Mouse (Mus musculus) forebrain, postnatal 0 days (tissue): ENCODE data around the gene Memo1. TPM values are rescaled to one million over a fixed set of nuclear protein-coding genes. Genes with fewer than 3 reads are reported as not detected.

Source experiments
- ATAC-seq: fragments of 200-750 bp; cut with Nextera tagmentation; 2 replicates; pipeline ENCODE4 v1.8.0; 2017; ENCODE audit warnings: mild to moderate bottlenecking, moderate library complexity
- DNase-seq: peaks from one replicate; pipeline ENCODE4 v3.0.0-alpha.2; 2015
- H3K27ac ChIP-seq: fragments of 300-500 bp; sonication (generic); 2 replicates; pipeline ENCODE4 v1.5.1; 2014; ENCODE audit warnings: low read depth, mild to moderate bottlenecking, antibody characterized with exemption, low read length, moderate library complexity, mixed read lengths
- H3K27me3 ChIP-seq: fragments of 300-500 bp; sonication (generic); 2 replicates; pipeline ENCODE4 v1.6.1; 2014; ENCODE audit warnings: mild to moderate bottlenecking, low read length, mixed read lengths; ENCODE audit not compliant: insufficient read depth
- H3K36me3 ChIP-seq: fragments of 300-500 bp; sonication (generic); 2 replicates; pipeline ENCODE4 v1.6.1; 2014; ENCODE audit warnings: mild to moderate bottlenecking, moderate library complexity; ENCODE audit not compliant: insufficient read depth
- H3K4me1 ChIP-seq: fragments of 300-500 bp; sonication (generic); 2 replicates; pipeline ENCODE4 v1.6.1; 2014; ENCODE audit warnings: antibody characterized with exemption; ENCODE audit not compliant: insufficient read depth
- H3K4me2 ChIP-seq: fragments of 300-500 bp; sonication (generic); 2 replicates; pipeline ENCODE4 v1.6.1; 2014; ENCODE audit warnings: low read depth, mild to moderate bottlenecking, moderate library complexity
- H3K4me3 ChIP-seq: fragments of 300-500 bp; sonication (generic); 2 replicates; pipeline ENCODE4 v1.5.1; 2014; ENCODE audit warnings: low read depth, low read length, mixed read lengths
- H3K9ac ChIP-seq: fragments of 300-500 bp; sonication (generic); 2 replicates; pipeline ENCODE4 v1.6.1; 2014; ENCODE audit warnings: mild to moderate bottlenecking
- H3K9me3 ChIP-seq: fragments of 300-500 bp; sonication (generic); 2 replicates; pipeline ENCODE4 v1.6.1; 2016; ENCODE audit warnings: low read length
- CTCF ChIP-seq: sonication (generic); IDR thresholded peaks from 2 replicates; pipeline ENCODE4 v1.5.1; 2016; ENCODE audit warnings: antibody characterized with exemption, control low read depth, low read depth
- WGBS: fragments of 180-500 bp; shearing (Covaris S2); extraction: QIAGEN DNeasy Blood & Tissue Kit; methylation state at CpG from one replicate; pipeline ENCODE4 v1.1.7; 2014; 5-methylcytosine and 5-hydroxymethylcytosine counted together
- polyA plus RNA-seq: library from polyadenylated mRNA; unstranded; fragments of >200 nt; fragmentation: Nextera tagmentation; extraction: Ambion mirVana; gene quantifications from 2 replicates; pipeline ENCODE4 v1.2.1, GENCODE M21; 2015
- total RNA-seq: library from RNA; depleted of rRNA; stranded (reverse); fragments of >200 nt; gene quantifications from 2 replicates; pipeline ENCODE4 v1.2.3, GENCODE M21; 2014

Memo1 gene
- total and polyA plus RNA-seq, 2 experiments from 2014 or later = 45.7 to 46.3 TPM

GRCm38 (mm10) chr17:74282024-74282423, 13.3 kb downstream of the Memo1 start:
- Histone ChIP-seq H3K36me3 (no peaks in the 10 kb centered on the region), H3K27me3 (no peaks in the 10 kb centered on the region), H3K4me2 (no peak overlapping the region), H3K4me3 (no peak overlapping the region), H3K4me1 (no peaks in the 10 kb centered on the region; the same call in 1 of the 2 replicates), H3K9ac (no peak overlapping the region), H3K9me3 (no peaks in the 10 kb centered on the region), H3K27ac (no peak overlapping the region)
- ATAC-seq (no peak), DNase-seq (no peak)
- WGBS = 94% methylated on average over 3 of the region's 3 CpGs
- TF ChIP-seq CTCF = no peak

GRCm38 (mm10) chr17:74278966-74279869, 16.1 kb downstream of the Memo1 start:
- ATAC-seq (no peak), DNase-seq (no peak)
- no peak for TF ChIP-seq CTCF
- no peaks in the 10 kb centered on the region for H3K27me3 ChIP-seq
- no peaks in the 10 kb centered on the region; the same call in 1 of the 2 replicates for H3K4me1 ChIP-seq
- H3K4me2 ChIP-seq = no peak overlapping the region
- H3K9ac ChIP-seq = no peak overlapping the region
- H3K36me3 ChIP-seq = no peaks in the 10 kb centered on the region
- H3K27ac ChIP-seq = no peak overlapping the region
- 90% methylated on average over 8 of the region's 8 CpGs for WGBS
- H3K4me3 ChIP-seq = no peak overlapping the region
- no peaks in the 10 kb centered on the region for H3K9me3 ChIP-seq

- ATAC-seq = no peak
- Histone ChIP-seq H3K27ac (no peak overlapping the region), H3K4me3 (no peak overlapping the region), H3K36me3 (no peaks in the 10 kb centered on the region), H3K4me2 (no peak overlapping the region), H3K4me1 (no peaks in the 10 kb centered on the region; the same call in 1 of the 2 replicates), H3K9ac (no peak overlapping the region), H3K27me3 (no peaks in the 10 kb centered on the region), H3K9me3 (no peaks in the 10 kb centered on the region)
- no peak for TF ChIP-seq CTCF
- WGBS = 76% methylated on average over 3 of the region's 3 CpGs
- DNase-seq = no peak
These were observed 20.9 kb downstream of the Memo1 start for GRCm38 (mm10) chr17:74274471-74274870.

- no peak overlapping the region for H3K4me2 ChIP-seq
- H3K4me3 ChIP-seq = no peak overlapping the region
- H3K9me3 ChIP-seq = no peaks in the 10 kb centered on the region
- DNase-seq (no peak), ATAC-seq (no peak)
- H3K27ac ChIP-seq = no peak overlapping the region
- no peak overlapping the region for H3K9ac ChIP-seq
- 75% methylated on average over 16 of the region's 16 CpGs for WGBS
- no peaks in the 10 kb centered on the region for H3K36me3 ChIP-seq
- H3K27me3 ChIP-seq = no peaks in the 10 kb centered on the region
- no peak for TF ChIP-seq CTCF
- H3K4me1 ChIP-seq = no peaks in the 10 kb centered on the region
These were observed 22.6 kb downstream of the Memo1 start for GRCm38 (mm10) chr17:74272683-74273205.

- 94% methylated on average over 3 of the region's 3 CpGs for WGBS
- DNase-seq (no peak), ATAC-seq (no peak)
- no peaks in the 10 kb centered on the region for H3K36me3 ChIP-seq
- H3K27me3 ChIP-seq = no peaks in the 10 kb centered on the region
- no peak overlapping the region for H3K4me3 ChIP-seq
- H3K27ac ChIP-seq = no peak overlapping the region
- TF ChIP-seq CTCF = no peak
- H3K4me2 ChIP-seq = no peak overlapping the region
- no peaks in the 10 kb centered on the region for H3K4me1 ChIP-seq
- no peak overlapping the region for H3K9ac ChIP-seq
- H3K9me3 ChIP-seq = no peaks in the 10 kb centered on the region
These were observed 23.6 kb downstream of the Memo1 start for GRCm38 (mm10) chr17:74271541-74272268.

GRCm38 (mm10) chr17:74270205-74270604, 25.1 kb downstream of the Memo1 start:
- no peak for ATAC-seq
- Histone ChIP-seq H3K9me3 (no peaks in the 10 kb centered on the region), H3K27me3 (no peaks in the 10 kb centered on the region), H3K4me2 (no peak overlapping the region), H3K4me1 (peaks cover under 1% of the 10 kb centered on the region; the same call in 1 of the 2 replicates), H3K27ac (no peak overlapping the region), H3K36me3 (no peaks in the 10 kb centered on the region), H3K4me3 (no peak overlapping the region), H3K9ac (no peak overlapping the region)
- DNase-seq = no peak
- WGBS = 90% methylated on average over 2 of the region's 2 CpGs
- TF ChIP-seq CTCF = no peak
